9 mouse cellular contexts compared by ENCODE assay signal in genomic region chr5:121477680-121478079, GRCm38 (mm10). TPM values are rescaled to one million over a fixed set of nuclear protein-coding genes. Genes with fewer than 3 reads are reported as not detected.
DNase-seq lines count a peak whose midpoint lies in the region; ATAC-seq and TF ChIP-seq lines count a peak whose summit lies in the region.
"Had no signal": no experiment of that assay in that cellular context is flagged by ENCODE, and none has a peak within 500 bp of the region (broad histone marks: within the 10 kb centered on the region; RNA-seq: fewer than 3 reads in every experiment).

No protein-coding gene starts in this region.

- ATAC-seq in midbrain, embryonic 14.5 days (ENCODE audit: low FRiP score, low TSS enrichment): no peak
- ATAC-seq in midbrain, embryonic 15.5 days (replicated peaks): no peak
- no peak for ATAC-seq in heart, postnatal 0 days (ENCODE audit: insufficient read depth, low read depth)
- ATAC-seq in forebrain, embryonic 16.5 days: no peak

- DNase-seq in gastrocnemius, adult 18-20 months (ENCODE audit: low spot score): peak; percentile 58
- no peak for DNase-seq in gastrocnemius, postnatal 10 days
- peak; percentile 92 for DNase-seq in midbrain, embryonic 14.5 days
- DNase-seq in T-cell, adult 2 months (ENCODE audit: low spot score): peak; percentile 37
- DNase-seq in heart, postnatal 0 days (ENCODE audit: low spot score): peak; percentile 69
- DNase-seq in natural killer cell, adult 2 months (ENCODE audit: low spot score in 2 of 2): peak; percentile 20 to 36

- H3K36me3 ChIP-seq in midbrain, embryonic 14.5 days (ENCODE audit: control insufficient read depth, insufficient read depth, low read length): no peaks in the 10 kb centered on the region
- no peaks in the 10 kb centered on the region for H3K36me3 ChIP-seq in midbrain, embryonic 15.5 days (replicated peaks)
- H3K36me3 ChIP-seq in heart, postnatal 0 days (replicated peaks; ENCODE audit: control insufficient read depth, insufficient read depth, low read length): no peaks in the 10 kb centered on the region
- H3K36me3 ChIP-seq in forebrain, embryonic 16.5 days (ENCODE audit: control insufficient read depth, insufficient read depth): no peaks in the 10 kb centered on the region

- no peaks in the 10 kb centered on the region for H3K9me3 ChIP-seq in midbrain, embryonic 14.5 days (ENCODE audit: control insufficient read depth, low read length)
- no peaks in the 10 kb centered on the region for H3K9me3 ChIP-seq in midbrain, embryonic 15.5 days
- H3K9me3 ChIP-seq in heart, postnatal 0 days (replicated peaks; ENCODE audit: control insufficient read depth, low read length): no peaks in the 10 kb centered on the region
- H3K9me3 ChIP-seq in forebrain, embryonic 16.5 days (ENCODE audit: control insufficient read depth, low read length): no peaks in the 10 kb centered on the region

- WGBS in midbrain, embryonic 14.5 days: 34% methylated on average over 3 of the region's 3 CpGs
- 31% methylated on average over 3 of the region's 3 CpGs for WGBS in midbrain, embryonic 15.5 days
- WGBS in heart, postnatal 0 days: 32% methylated on average over 3 of the region's 3 CpGs
- WGBS in forebrain, embryonic 16.5 days: 32% methylated on average over 3 of the region's 3 CpGs

- TF ChIP-seq EP300 in heart, postnatal 0 days (IDR thresholded peaks at IDR 0.05; ENCODE audit: low read depth): no peak

- no peak overlapping the region for H3K27ac ChIP-seq in midbrain, embryonic 14.5 days (replicated peaks; ENCODE audit: low read depth, low read length)
- no peak overlapping the region for H3K27ac ChIP-seq in midbrain, embryonic 15.5 days
- H3K27ac ChIP-seq in heart, postnatal 0 days (ENCODE audit: low read depth): no peak overlapping the region
- H3K27ac ChIP-seq in forebrain, embryonic 16.5 days (ENCODE audit: low read length): no peak overlapping the region

- peak; percentile 86 for TF ChIP-seq CTCF in heart, postnatal 0 days (IDR thresholded peaks at IDR 0.05; ENCODE audit: low read depth)

- H3K9ac ChIP-seq in midbrain, embryonic 14.5 days (replicated peaks; ENCODE audit: low read length): no peak overlapping the region
- no peak overlapping the region for H3K9ac ChIP-seq in midbrain, embryonic 15.5 days
- H3K9ac ChIP-seq in heart, postnatal 0 days (replicated peaks; ENCODE audit: low read depth, low read length): no peak overlapping the region
- no peak overlapping the region for H3K9ac ChIP-seq in forebrain, embryonic 16.5 days (replicated peaks; ENCODE audit: low read depth, low read length)

- H3K27me3 ChIP-seq in midbrain, embryonic 14.5 days (ENCODE audit: control insufficient read depth, insufficient read depth, low read length): no peaks in the 10 kb centered on the region
- no peaks in the 10 kb centered on the region for H3K27me3 ChIP-seq in midbrain, embryonic 15.5 days (replicated peaks)
- no peaks in the 10 kb centered on the region for H3K27me3 ChIP-seq in heart, postnatal 0 days (ENCODE audit: control insufficient read depth, insufficient read depth, low read length)
- no peaks in the 10 kb centered on the region for H3K27me3 ChIP-seq in forebrain, embryonic 16.5 days (replicated peaks; ENCODE audit: control insufficient read depth, insufficient read depth, low read length)

- no peak overlapping the region for H3K4me3 ChIP-seq in midbrain, embryonic 14.5 days (replicated peaks; ENCODE audit: low read depth, low read length)
- H3K4me3 ChIP-seq in midbrain, embryonic 15.5 days: no peak overlapping the region
- no peak overlapping the region for H3K4me3 ChIP-seq in heart, postnatal 0 days (ENCODE audit: low read depth, low read length)
- no peak overlapping the region for H3K4me3 ChIP-seq in forebrain, embryonic 16.5 days (replicated peaks; ENCODE audit: low read length)

- no peaks in the 10 kb centered on the region for H3K4me1 ChIP-seq in midbrain, embryonic 14.5 days (ENCODE audit: control insufficient read depth, insufficient read depth, low read length)
- H3K4me1 ChIP-seq in midbrain, embryonic 15.5 days: no peaks in the 10 kb centered on the region
- H3K4me1 ChIP-seq in heart, postnatal 0 days (ENCODE audit: control insufficient read depth, insufficient read depth): no peaks in the 10 kb centered on the region
- H3K4me1 ChIP-seq in forebrain, embryonic 16.5 days (replicated peaks; ENCODE audit: control insufficient read depth, insufficient read depth, low read length): no peaks in the 10 kb centered on the region

- no peak overlapping the region for H3K4me2 ChIP-seq in midbrain, embryonic 14.5 days (ENCODE audit: low read length)
- no peak overlapping the region for H3K4me2 ChIP-seq in midbrain, embryonic 15.5 days
- no peak overlapping the region for H3K4me2 ChIP-seq in heart, postnatal 0 days (ENCODE audit: low read depth, low read length)
- no peak overlapping the region for H3K4me2 ChIP-seq in forebrain, embryonic 16.5 days (ENCODE audit: low read length)

RNA-seq across cellular contexts. Expression of gene Erp29, which starts 25.4 kb away (rescaled TPM):
- 10 to 100 TPM; 28.6 to 38.1 TPM for total RNA-seq in gastrocnemius, adult 18-20 months (2021)
- 10 to 100 TPM; 70.3 to 80.6 TPM for total RNA-seq in gastrocnemius, postnatal 10 days (2021)
- polyA plus RNA-seq in midbrain, embryonic 14.5 days (2014; fragmentation: Nextera tagmentation; extraction: Ambion mirVana): 129 and 151 TPM in 2 replicates
- polyA plus RNA-seq in midbrain, embryonic 15.5 days (2015; fragmentation: Nextera tagmentation; extraction: Ambion mirVana): 167 and 195 TPM in 2 replicates
- 32.5 and 55.4 TPM in 2 replicates for total RNA-seq in heart, postnatal 0 days (2014; rRNA removed; ENCODE audit: low replicate concordance)
- polyA plus RNA-seq in heart, postnatal 0 days (2015; fragmentation: Nextera tagmentation; extraction: Ambion mirVana): 89.3 and 96.5 TPM in 2 replicates
- 142 and 159 TPM in 2 replicates for polyA plus RNA-seq in forebrain, embryonic 16.5 days (2015; fragmentation: Nextera tagmentation; extraction: Ambion mirVana)

RNA-seq across cellular contexts. Expression of gene Adam1b, which starts 25.6 kb away (rescaled TPM):
- not detected for total RNA-seq in gastrocnemius, adult 18-20 months (2021)
- not detected for total RNA-seq in gastrocnemius, postnatal 10 days (2021)
- 0.08 TPM in 1 of 2 replicates, not detected in the other for polyA plus RNA-seq in midbrain, embryonic 14.5 days (2014; fragmentation: Nextera tagmentation; extraction: Ambion mirVana)
- 0.09 TPM in 1 of 2 replicates, not detected in the other for polyA plus RNA-seq in midbrain, embryonic 15.5 days (2015; fragmentation: Nextera tagmentation; extraction: Ambion mirVana)
- not detected in 2 replicates for total RNA-seq in heart, postnatal 0 days (2014; rRNA removed; ENCODE audit: low replicate concordance)
- 0.14 TPM in 2 replicates for polyA plus RNA-seq in heart, postnatal 0 days (2015; fragmentation: Nextera tagmentation; extraction: Ambion mirVana)
- polyA plus RNA-seq in forebrain, embryonic 16.5 days (2015; fragmentation: Nextera tagmentation; extraction: Ambion mirVana): 0.08 TPM in 1 of 2 replicates, not detected in the other
- total RNA-seq: adrenal gland, postnatal 36 days had no signal

RNA-seq across cellular contexts. Expression of gene Tmem116, which starts 26.0 kb away (rescaled TPM):
- 1 to 10 TPM; 7.4 to 7.5 TPM for total RNA-seq in gastrocnemius, adult 18-20 months (2021)
- 1 to 10 TPM; 6.4 to 7.1 TPM for total RNA-seq in gastrocnemius, postnatal 10 days (2021)
- 1.7 and 2.0 TPM in 2 replicates for polyA plus RNA-seq in midbrain, embryonic 14.5 days (2014; fragmentation: Nextera tagmentation; extraction: Ambion mirVana)
- 1.9 and 2.2 TPM in 2 replicates for polyA plus RNA-seq in midbrain, embryonic 15.5 days (2015; fragmentation: Nextera tagmentation; extraction: Ambion mirVana)
- 6.5 and 11.5 TPM in 2 replicates for total RNA-seq in heart, postnatal 0 days (2014; rRNA removed; ENCODE audit: low replicate concordance)
- polyA plus RNA-seq in heart, postnatal 0 days (2015; fragmentation: Nextera tagmentation; extraction: Ambion mirVana): 7.0 and 7.5 TPM in 2 replicates
- polyA plus RNA-seq in forebrain, embryonic 16.5 days (2015; fragmentation: Nextera tagmentation; extraction: Ambion mirVana): 1.2 and 1.9 TPM in 2 replicates
